Mouse (Mus musculus) heart, postnatal 0 days (tissue): ENCODE measurements around the gene Foxn3. TPM values are rescaled to one million over a fixed set of nuclear protein-coding genes. Genes with fewer than 3 reads are reported as not detected.

Source experiments
- ATAC-seq: fragments of 200-750 bp; cut with Nextera tagmentation; 2 replicates; pipeline ENCODE4 v1.8.0; 2017; ENCODE audit warnings: low read depth, moderate number of reproducible peaks, moderate library complexity; ENCODE audit not compliant: insufficient read depth
- DNase-seq: peaks from one replicate; pipeline ENCODE4 v3.0.0-alpha.2; 2016; ENCODE audit warnings: low spot score
- H3K27ac ChIP-seq: fragments of 300-500 bp; sonication (generic); 2 replicates; pipeline ENCODE4 v1.5.1; 2014; ENCODE audit warnings: low read depth, mild to moderate bottlenecking
- H3K27me3 ChIP-seq: fragments of 300-500 bp; sonication (generic); 2 replicates; pipeline ENCODE4 v1.6.1; 2014; ENCODE audit warnings: low read length, mixed read lengths; ENCODE audit not compliant: control insufficient read depth, insufficient read depth
- H3K36me3 ChIP-seq: fragments of 300-500 bp; sonication (generic); replicated peaks from 2 replicates; pipeline ENCODE4 v1.6.1; 2014; ENCODE audit warnings: low read length, mixed read lengths; ENCODE audit not compliant: control insufficient read depth, insufficient read depth
- H3K4me1 ChIP-seq: fragments of 300-500 bp; sonication (generic); 2 replicates; pipeline ENCODE4 v1.6.1; 2014; ENCODE audit warnings: antibody characterized with exemption; ENCODE audit not compliant: control insufficient read depth, insufficient read depth
- H3K4me2 ChIP-seq: fragments of 300-500 bp; sonication (generic); 2 replicates; pipeline ENCODE4 v1.6.1; 2014; ENCODE audit warnings: low read depth, mild to moderate bottlenecking, low read length, moderate library complexity
- H3K4me3 ChIP-seq: fragments of 300-500 bp; sonication (generic); 2 replicates; pipeline ENCODE4 v1.5.1; 2014; ENCODE audit warnings: low read depth, low read length
- H3K9ac ChIP-seq: fragments of 300-500 bp; sonication (generic); replicated peaks from 2 replicates; pipeline ENCODE4 v1.6.1; 2014; ENCODE audit warnings: low read depth, low read length, mixed read lengths
- H3K9me3 ChIP-seq: fragments of 300-500 bp; sonication (generic); replicated peaks from 2 replicates; pipeline ENCODE4 v1.6.1; 2016; ENCODE audit warnings: low read length; ENCODE audit not compliant: control insufficient read depth
- CTCF ChIP-seq: IDR thresholded peaks from 2 replicates; pipeline ENCODE4 v1.5.1; 2016; ENCODE audit warnings: antibody characterized with exemption, control low read depth, low read depth
- EP300 ChIP-seq: IDR thresholded peaks from 2 replicates; pipeline ENCODE4 v1.6.1; 2016; ENCODE audit warnings: antibody characterized with exemption, low read depth
- WGBS: fragments of 180-500 bp; shearing (Covaris S2); extraction: QIAGEN DNeasy Blood & Tissue Kit; methylation state at CpG from one replicate; pipeline ENCODE4 v1.1.7; 2014; 5-methylcytosine and 5-hydroxymethylcytosine counted together
- polyA plus RNA-seq: library from polyadenylated mRNA; unstranded; fragments of >200 nt; fragmentation: Nextera tagmentation; extraction: Ambion mirVana; gene quantifications from 2 replicates; pipeline ENCODE4 v1.2.1, GENCODE M21; 2015
- total RNA-seq: library from RNA; depleted of rRNA; stranded (reverse); fragments of >200 nt; gene quantifications from 2 replicates; pipeline ENCODE4 v1.2.3, GENCODE M21; 2014; ENCODE audit warnings: low replicate concordance

The Foxn3 gene
- total and polyA plus RNA-seq, 2 experiments from 2014 or later: 31.4 to 55.3 TPM

- H3K36me3 ChIP-seq: no peaks in the 10 kb centered on the region
- H3K4me3 ChIP-seq: no peak overlapping the region
- DNase-seq (no peak), ATAC-seq (no peak)
- 81% methylated on average over 9 of the region's 9 CpGs for WGBS
- no peak overlapping the region for H3K27ac ChIP-seq
- no peaks in the 10 kb centered on the region for H3K27me3 ChIP-seq
- H3K4me1 ChIP-seq: peaks cover 23% of the 10 kb centered on the region; the same call in 1 of the 2 replicates
- H3K4me2 ChIP-seq: no peak overlapping the region
- no peaks in the 10 kb centered on the region for H3K9me3 ChIP-seq
- no peak overlapping the region for H3K9ac ChIP-seq
- TF ChIP-seq EP300: no peak
- TF ChIP-seq CTCF: no peak
Measured at GRCm38 (mm10) chr12:99365999-99366398, 197.4 kb downstream of the Foxn3 start.

- Histone ChIP-seq H3K27me3 (no peaks in the 10 kb centered on the region), H3K36me3 (no peaks in the 10 kb centered on the region), H3K4me2 (no peak overlapping the region), H3K9ac (no peak overlapping the region), H3K9me3 (no peaks in the 10 kb centered on the region), H3K4me3 (no peak overlapping the region), H3K4me1 (peaks cover 21% of the 10 kb centered on the region; the same call in 1 of the 2 replicates), H3K27ac (no peak overlapping the region)
- TF ChIP-seq EP300 (no peak), CTCF (no peak)
- WGBS: 55% methylated on average over 6 of the region's 6 CpGs
- ATAC-seq: no peak
- DNase-seq: no peak
Measured at GRCm38 (mm10) chr12:99364201-99364600, 199.2 kb downstream of the Foxn3 start.

- Histone ChIP-seq H3K4me2 (no peak overlapping the region), H3K4me1 (peaks cover 26% of the 10 kb centered on the region; the same call in 1 of the 2 replicates), H3K36me3 (no peaks in the 10 kb centered on the region), H3K27ac (no peak overlapping the region), H3K4me3 (no peak overlapping the region), H3K27me3 (no peaks in the 10 kb centered on the region), H3K9me3 (no peaks in the 10 kb centered on the region), H3K9ac (no peak overlapping the region)
- WGBS: 75% methylated on average over 6 of the region's 6 CpGs
- TF ChIP-seq CTCF: no peak
- TF ChIP-seq EP300: no peak
- DNase-seq (no peak), ATAC-seq (no peak)
Measured at GRCm38 (mm10) chr12:99363024-99363423, 200.4 kb downstream of the Foxn3 start.

GRCm38 (mm10) chr12:99361752-99362132 is 201.6 kb downstream of the Foxn3 start:
- ATAC-seq: no peak
- Histone ChIP-seq H3K4me1 (peaks cover 37% of the 10 kb centered on the region), H3K9me3 (no peaks in the 10 kb centered on the region), H3K4me3 (no peak overlapping the region), H3K27ac (peak overlapping the region; percentile 16; the same call in 1 of the 2 replicates), H3K36me3 (no peaks in the 10 kb centered on the region), H3K27me3 (no peaks in the 10 kb centered on the region), H3K4me2 (peak overlapping the region; percentile 35), H3K9ac (no peak overlapping the region)
- TF ChIP-seq EP300 (no peak), CTCF (no peak)
- WGBS: 28% methylated on average over 5 of the region's 5 CpGs
- no peak for DNase-seq

- H3K9me3 ChIP-seq: no peaks in the 10 kb centered on the region
- H3K27ac ChIP-seq: peak overlapping the region; percentile 16; the same call in 1 of the 2 replicates
- no peaks in the 10 kb centered on the region for H3K36me3 ChIP-seq
- ATAC-seq (no peak), DNase-seq (no peak)
- H3K4me2 ChIP-seq: peak overlapping the region; percentile 35
- H3K9ac ChIP-seq: no peak overlapping the region
- TF ChIP-seq EP300 (no peak), CTCF (no peak)
- no peaks in the 10 kb centered on the region for H3K27me3 ChIP-seq
- WGBS: 55% methylated on average over 8 of the region's 8 CpGs
- H3K4me3 ChIP-seq: no peak overlapping the region
- peaks cover 43% of the 10 kb centered on the region for H3K4me1 ChIP-seq
Measured at GRCm38 (mm10) chr12:99360958-99361751, 202.2 kb downstream of the Foxn3 start.
